Mouse (Mus musculus): ENCODE results near the gene Spaca6. TPM values are rescaled to one million over a fixed set of nuclear protein-coding genes. Genes with fewer than 3 reads are reported as not detected.

Spaca6 gene
- polyA plus RNA-seq, 1 experiment from 2014 or later = 8.2 TPM

DNA sequence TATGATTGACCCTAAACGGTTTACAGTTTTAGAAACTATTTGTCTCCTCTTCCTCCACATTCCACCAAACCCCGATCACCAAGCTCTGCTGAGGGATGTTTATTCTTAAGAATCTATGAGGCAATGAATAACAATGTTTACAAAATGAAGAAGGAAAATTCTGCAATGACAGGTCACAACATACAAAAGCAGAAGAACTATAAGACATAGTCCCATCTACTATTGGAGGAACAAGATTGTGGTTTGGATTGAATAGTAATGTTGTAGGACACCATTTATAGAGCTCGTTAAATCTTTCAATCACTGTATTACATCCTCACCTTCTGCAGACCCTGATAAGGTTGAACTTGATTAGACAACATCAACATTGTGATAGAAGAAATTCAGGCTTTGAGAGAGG lies 55.7 kb downstream of the Spaca6 start:
- no peak for TF ChIP-seq EP300 (optimal IDR thresholded peaks at IDR 0.05)
- no peak for TF ChIP-seq CTCF (IDR thresholded peaks at IDR 0.05; ENCODE audit: low read depth)
- H3K9ac ChIP-seq (ENCODE audit: low read length) = no peak overlapping the region
- no peaks in the 10 kb centered on the region for H3K36me3 ChIP-seq (ENCODE audit: control insufficient read depth, insufficient read depth, low read length)
- 71% methylated on average over 3 of the region's 3 CpGs for WGBS
- DNase-seq (ENCODE audit: low spot score) (no peak), ATAC-seq (ENCODE audit: low FRiP score, low TSS enrichment) (no peak)
- H3K27me3 ChIP-seq (ENCODE audit: control insufficient read depth, insufficient read depth, low read length) = no peaks in the 10 kb centered on the region
- H3K4me1 ChIP-seq (replicated peaks; ENCODE audit: control insufficient read depth, insufficient read depth) = no peaks in the 10 kb centered on the region
- H3K4me3 ChIP-seq (ENCODE audit: low read depth, low read length) = no peak overlapping the region
- H3K27ac ChIP-seq (replicated peaks) = no peak overlapping the region
- no peaks in the 10 kb centered on the region for H3K9me3 ChIP-seq (ENCODE audit: control insufficient read depth, low read length)
- H3K4me2 ChIP-seq (replicated peaks; ENCODE audit: low read depth) = no peak overlapping the region

DNA sequence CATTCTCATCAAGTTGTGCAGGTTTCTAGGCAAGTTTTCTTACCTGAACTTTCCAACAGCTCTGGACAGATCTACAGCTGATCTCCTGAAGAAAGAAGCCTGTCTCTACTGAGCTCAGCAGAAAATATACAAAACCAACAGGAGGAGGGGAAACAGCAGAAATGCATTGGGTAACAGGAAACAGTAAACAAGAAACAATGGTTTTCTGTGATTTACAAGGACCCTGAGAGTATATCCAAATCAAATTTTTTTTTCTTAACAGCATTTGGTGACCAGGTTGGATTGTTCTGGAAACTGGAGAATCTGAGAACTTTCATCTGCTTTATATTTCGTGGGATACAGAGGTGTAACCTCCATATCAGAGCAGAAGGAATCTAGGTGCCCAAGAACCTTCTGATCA lies 56.9 kb downstream of the Spaca6 start, which contains the start of gene Fpr1:
Gene Fpr1, minus strand, starts transcription at position 101 of the 400 bp plus-strand sequence.
- no peak for ATAC-seq (ENCODE audit: low FRiP score, low TSS enrichment)

DNA sequence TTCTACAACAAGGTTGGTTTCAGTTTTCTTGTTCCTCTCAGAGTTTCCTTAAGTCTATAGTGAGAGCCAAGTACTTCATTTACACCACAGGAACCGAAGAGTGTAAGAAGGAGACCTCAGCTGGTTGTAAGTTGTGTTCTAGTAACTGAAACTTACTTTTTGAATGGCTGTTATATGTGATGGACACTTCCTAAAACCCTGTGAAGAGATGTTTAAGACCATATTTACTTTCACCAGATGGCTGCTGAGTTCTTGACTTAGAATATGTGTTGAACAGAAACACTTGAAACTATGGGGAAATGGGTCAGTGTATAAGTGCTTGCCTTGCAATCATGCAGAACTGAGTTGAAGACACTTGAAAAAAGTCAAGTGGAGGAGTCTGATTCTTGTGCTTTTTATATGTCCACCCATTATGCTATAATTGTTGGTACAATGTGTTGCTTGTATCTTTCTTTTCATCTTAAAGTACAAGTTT lies 60.9 kb downstream of the Spaca6 start, which contains the start of the genes Fpr2 and Fpr3:
Gene Fpr2, plus strand, starts transcription at position 51 of the 475 bp plus-strand sequence.
Gene Fpr3, plus strand, starts transcription at position 79 of the 475 bp plus-strand sequence.
- DNase-seq (ENCODE audit: low spot score) (no peak), ATAC-seq (ENCODE audit: low FRiP score, low TSS enrichment) (no peak)
- H3K4me2 ChIP-seq (replicated peaks; ENCODE audit: low read depth) = no peak within 1 kb of the TSS

More for the DNA sequence above, 56.9 kb downstream of the Spaca6 start, which contains the start of gene Fpr1:
- TF ChIP-seq CTCF (IDR thresholded peaks at IDR 0.05; ENCODE audit: low read depth) = no peak
- no peak for TF ChIP-seq EP300 (optimal IDR thresholded peaks at IDR 0.05)
- WGBS = 52% methylated on average over 1 of the region's 1 CpGs
- Histone ChIP-seq H3K9ac (ENCODE audit: low read length) (no peak within 1 kb of the TSS), H3K27ac (replicated peaks) (no peak within 1 kb of the TSS), H3K36me3 (ENCODE audit: control insufficient read depth, insufficient read depth, low read length) (no peaks in the 10 kb centered on the region), H3K4me2 (replicated peaks; ENCODE audit: low read depth) (no peak within 1 kb of the TSS), H3K27me3 (ENCODE audit: control insufficient read depth, insufficient read depth, low read length) (no peaks in the 10 kb centered on the region), H3K4me3 (ENCODE audit: low read depth, low read length) (no peak within 1 kb of the TSS), H3K9me3 (ENCODE audit: control insufficient read depth, low read length) (no peaks in the 10 kb centered on the region), H3K4me1 (replicated peaks; ENCODE audit: control insufficient read depth, insufficient read depth) (no peaks in the 10 kb centered on the region)
- no peak for DNase-seq (ENCODE audit: low spot score)

DNA sequence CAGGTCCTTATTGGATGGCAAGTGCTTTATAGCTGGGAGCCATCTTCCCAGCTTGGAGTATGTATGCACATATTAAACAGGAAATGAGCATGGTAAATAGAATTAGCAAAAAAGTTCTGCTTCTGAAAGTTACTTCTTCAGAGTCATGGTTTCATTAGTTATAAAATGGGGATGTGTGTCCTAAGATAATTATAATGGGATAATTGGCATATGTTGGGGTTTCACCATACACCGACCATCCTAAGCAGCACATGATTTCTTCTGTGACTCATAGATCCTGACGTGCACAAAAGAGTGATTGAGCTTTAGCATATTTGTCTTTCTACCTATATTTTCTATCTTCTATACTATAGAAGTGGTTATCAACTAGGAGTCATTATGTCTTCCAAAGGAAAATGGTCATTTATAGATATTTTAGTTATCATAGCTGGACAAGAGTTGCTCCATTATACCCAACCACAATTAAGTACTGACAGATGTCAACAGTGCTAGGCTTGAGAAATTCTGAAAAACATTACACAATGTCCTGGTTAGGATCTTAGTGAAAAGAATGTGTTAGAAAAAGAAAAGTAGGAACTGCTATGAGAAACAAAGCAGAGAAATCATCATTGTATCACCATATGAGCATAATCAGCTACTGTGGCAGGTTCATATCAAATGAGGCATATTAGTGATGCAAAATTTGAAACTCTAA lies 62.9 kb downstream of the Spaca6 start:
- H3K9me3 ChIP-seq (ENCODE audit: control insufficient read depth, low read length) = no peaks in the 10 kb centered on the region
- no peaks in the 10 kb centered on the region for H3K27me3 ChIP-seq (ENCODE audit: control insufficient read depth, insufficient read depth, low read length)
- H3K9ac ChIP-seq (ENCODE audit: low read length) = no peak overlapping the region
- DNase-seq (ENCODE audit: low spot score) (no peak), ATAC-seq (ENCODE audit: low FRiP score, low TSS enrichment) (no peak)
- H3K4me1 ChIP-seq (replicated peaks; ENCODE audit: control insufficient read depth, insufficient read depth) = no peaks in the 10 kb centered on the region
- no peaks in the 10 kb centered on the region for H3K36me3 ChIP-seq (ENCODE audit: control insufficient read depth, insufficient read depth, low read length)
- WGBS = 69% methylated on average over 2 of the region's 2 CpGs
- TF ChIP-seq EP300 (optimal IDR thresholded peaks at IDR 0.05) (no peak), CTCF (IDR thresholded peaks at IDR 0.05; ENCODE audit: low read depth) (no peak)
- H3K4me2 ChIP-seq (replicated peaks; ENCODE audit: low read depth) = no peak overlapping the region
- H3K27ac ChIP-seq (replicated peaks) = no peak overlapping the region
- H3K4me3 ChIP-seq (ENCODE audit: low read depth, low read length) = no peak overlapping the region

More for the DNA sequence above, 60.9 kb downstream of the Spaca6 start, which contains the start of the genes Fpr2 and Fpr3:
- no peak within 1 kb of the TSS for H3K9ac ChIP-seq (ENCODE audit: low read length)
- H3K4me3 ChIP-seq (ENCODE audit: low read depth, low read length) = no peak within 1 kb of the TSS
- H3K4me1 ChIP-seq (replicated peaks; ENCODE audit: control insufficient read depth, insufficient read depth) = no peaks in the 10 kb centered on the region
- no peaks in the 10 kb centered on the region for H3K36me3 ChIP-seq (ENCODE audit: control insufficient read depth, insufficient read depth, low read length)
- no peak within 1 kb of the TSS for H3K27ac ChIP-seq (replicated peaks)
- H3K27me3 ChIP-seq (ENCODE audit: control insufficient read depth, insufficient read depth, low read length) = no peaks in the 10 kb centered on the region
- TF ChIP-seq EP300 (optimal IDR thresholded peaks at IDR 0.05) (no peak), CTCF (IDR thresholded peaks at IDR 0.05; ENCODE audit: low read depth) (no peak)
- 45% methylated on average over 1 of the region's 1 CpGs for whole genome bisulfite sequencing
- H3K9me3 ChIP-seq (ENCODE audit: control insufficient read depth, low read length) = no peaks in the 10 kb centered on the region

MicroRNAs within 50 kb of the gene (microRNA counts, 519-probe panel; counts per million panel counts)
- 6,741 counts per million, percentile 86 among the panel's probes with 10 or more counts for microRNA mmu-let-7e
- 3,146 counts per million, percentile 13 among the panel's probes with 10 or more counts for microRNA mmu-miR-125a-3p
- microRNA mmu-miR-125a-5p = 7,341 counts per million, percentile 93 among the panel's probes with 10 or more counts
- microRNA mmu-miR-99b = 5,821 counts per million, percentile 75 among the panel's probes with 10 or more counts

Small RNA genes lying within 50 kb of the gene (microRNA-seq; reads per million reads assigned to microRNA genes)
- gene Gm25927 = not detected
- gene Mir125a = 3,215 reads per million, percentile 85 among the genes with 10 or more reads in this experiment
- 11,963 reads per million, percentile 94 among the genes with 10 or more reads in this experiment for gene Mir99b
- not detected for gene Mirlet7e

Other genes with a start within 250 kb of the Spaca6 start
- 4.8 and 5.0 TPM in 2 replicates for gene Lnpep, start 202.1 kb upstream of the Spaca6 start, polyA plus RNA-seq (2015; fragmentation: Nextera tagmentation; extraction: Ambion mirVana)
- gene Vmn2r90, start 123.4 kb upstream of the Spaca6 start, polyA plus RNA-seq (2015; fragmentation: Nextera tagmentation; extraction: Ambion mirVana) = not detected in 2 replicates
- gene Has1, start 28.0 kb downstream of the Spaca6 start, polyA plus RNA-seq (2015; fragmentation: Nextera tagmentation; extraction: Ambion mirVana) = 0.78 and 0.98 TPM in 2 replicates
- 0.36 and 0.59 TPM in 2 replicates for gene Fpr1, start 56.8 kb downstream of the Spaca6 start, polyA plus RNA-seq (2015; fragmentation: Nextera tagmentation; extraction: Ambion mirVana)
- gene Fpr2, start 60.7 kb downstream of the Spaca6 start, polyA plus RNA-seq (2015; fragmentation: Nextera tagmentation; extraction: Ambion mirVana) = 0.19 and 0.27 TPM in 2 replicates
- not detected in 2 replicates for gene Fpr3, start 60.7 kb downstream of the Spaca6 start, polyA plus RNA-seq (2015; fragmentation: Nextera tagmentation; extraction: Ambion mirVana)
- gene Fpr-rs4, start 194.6 kb downstream of the Spaca6 start, polyA plus RNA-seq (2015; fragmentation: Nextera tagmentation; extraction: Ambion mirVana) = not detected in 2 replicates
- 0.01 TPM in 1 of 2 replicates, not detected in the other for gene Vmn2r124, start 222.3 kb downstream of the Spaca6 start, polyA plus RNA-seq (2015; fragmentation: Nextera tagmentation; extraction: Ambion mirVana)